Comparison of ENCODE assay signal across 9 mouse cellular contexts in genomic region chr6:82945750-82946149, GRCm38 (mm10). TPM values are rescaled to one million over a fixed set of nuclear protein-coding genes. Genes with fewer than 3 reads are reported as not detected.
DNase-seq lines count a peak whose midpoint lies in the region; ATAC-seq and TF ChIP-seq lines count a peak whose summit lies in the region.
"Had no signal": no experiment of that assay in that cellular context is flagged by ENCODE, and none has a peak within 500 bp of the region (broad histone marks: within the 10 kb centered on the region; RNA-seq: fewer than 3 reads in every experiment).

No protein-coding gene starts in this region.

- H3K36me3 ChIP-seq in forebrain, postnatal 0 days (ENCODE audit: insufficient read depth), result no peaks in the 10 kb centered on the region
- no peaks in the 10 kb centered on the region for H3K36me3 ChIP-seq in forebrain, embryonic 15.5 days
- H3K36me3 ChIP-seq in midbrain, embryonic 10.5 days, result no peaks in the 10 kb centered on the region
- no peaks in the 10 kb centered on the region for H3K36me3 ChIP-seq in midbrain, embryonic 15.5 days (replicated peaks)
- no peaks in the 10 kb centered on the region for H3K36me3 ChIP-seq in splenic B cell, adult 2 months (ENCODE audit: control insufficient read depth, insufficient read depth, low read length, poor library complexity, severe bottlenecking)
- H3K36me3 ChIP-seq in heart, embryonic 12.5 days, result no peaks in the 10 kb centered on the region
- H3K36me3 ChIP-seq: midbrain, embryonic 12.5 days had no signal

- no peak overlapping the region for H3K9ac ChIP-seq in forebrain, postnatal 0 days
- H3K9ac ChIP-seq in forebrain, embryonic 15.5 days (replicated peaks), result no peak overlapping the region
- H3K9ac ChIP-seq in midbrain, embryonic 15.5 days, result no peak overlapping the region
- H3K9ac ChIP-seq in heart, embryonic 12.5 days, result no peak overlapping the region
- H3K9ac ChIP-seq: midbrain, embryonic 12.5 days had no signal

- no peak overlapping the region for H3K27ac ChIP-seq in forebrain, postnatal 0 days (ENCODE audit: low read depth, low read length)
- no peak overlapping the region for H3K27ac ChIP-seq in forebrain, embryonic 15.5 days (replicated peaks)
- no peak overlapping the region for H3K27ac ChIP-seq in midbrain, embryonic 10.5 days (replicated peaks)
- no peak overlapping the region for H3K27ac ChIP-seq in midbrain, embryonic 15.5 days
- no peak overlapping the region for H3K27ac ChIP-seq in heart, embryonic 12.5 days (ENCODE audit: poor library complexity, severe bottlenecking)
- H3K27ac ChIP-seq: midbrain, embryonic 12.5 days had no signal

- H3K4me3 ChIP-seq in forebrain, postnatal 0 days (ENCODE audit: low read depth, low read length), result no peak overlapping the region
- H3K4me3 ChIP-seq in forebrain, embryonic 15.5 days, result no peak overlapping the region
- H3K4me3 ChIP-seq in midbrain, embryonic 10.5 days, result no peak overlapping the region
- no peak overlapping the region for H3K4me3 ChIP-seq in midbrain, embryonic 15.5 days
- H3K4me3 ChIP-seq in heart, embryonic 12.5 days, result no peak overlapping the region
- H3K4me3 ChIP-seq: midbrain, embryonic 12.5 days had no signal

- TF ChIP-seq POLR2A in brain, embryonic 14.5 days (IDR thresholded peaks at IDR 0.05; ENCODE audit: borderline replicate concordance, extremely low read depth, insufficient read depth, insufficient read length, poor library complexity, severe bottlenecking), result no peak

- no peaks in the 10 kb centered on the region for H3K4me1 ChIP-seq in forebrain, postnatal 0 days (ENCODE audit: insufficient read depth)
- H3K4me1 ChIP-seq in forebrain, embryonic 15.5 days, result no peaks in the 10 kb centered on the region
- no peaks in the 10 kb centered on the region for H3K4me1 ChIP-seq in midbrain, embryonic 10.5 days
- no peaks in the 10 kb centered on the region for H3K4me1 ChIP-seq in midbrain, embryonic 15.5 days
- no peaks in the 10 kb centered on the region for H3K4me1 ChIP-seq in heart, embryonic 12.5 days (replicated peaks)
- H3K4me1 ChIP-seq: midbrain, embryonic 12.5 days had no signal

- ATAC-seq in forebrain, postnatal 0 days, result no peak
- ATAC-seq in forebrain, embryonic 15.5 days (replicated peaks), result no peak
- ATAC-seq in midbrain, embryonic 15.5 days (replicated peaks), result no peak
- no peak for ATAC-seq in heart, embryonic 12.5 days (ENCODE audit: insufficient number of reproducible peaks, low FRiP score)
- no peak for ATAC-seq in megakaryocyte progenitor cell, adult 5-6 weeks (replicated peaks; ENCODE audit: poor library complexity)

- peak; percentile 58 for TF ChIP-seq CTCF in forebrain, postnatal 0 days (IDR thresholded peaks at IDR 0.05; ENCODE audit: low read depth)
- TF ChIP-seq CTCF in brain, embryonic 14.5 days (IDR thresholded peaks at IDR 0.05; ENCODE audit: borderline replicate concordance, extremely low read depth, insufficient read depth, insufficient read length), result peak; percentile 57

- WGBS in forebrain, postnatal 0 days, result 57% methylated on average over 6 of the region's 6 CpGs
- WGBS in forebrain, embryonic 15.5 days, result 54% methylated on average over 6 of the region's 6 CpGs
- 48% methylated on average over 6 of the region's 6 CpGs for WGBS in midbrain, embryonic 10.5 days
- 50% methylated on average over 6 of the region's 6 CpGs for WGBS in midbrain, embryonic 15.5 days
- 46% methylated on average over 6 of the region's 6 CpGs for WGBS in heart, embryonic 12.5 days

- H3K27me3 ChIP-seq in forebrain, postnatal 0 days (ENCODE audit: insufficient read depth, low read length), result no peaks in the 10 kb centered on the region
- H3K27me3 ChIP-seq in forebrain, embryonic 15.5 days, result no peaks in the 10 kb centered on the region
- H3K27me3 ChIP-seq in midbrain, embryonic 10.5 days (ENCODE audit: low read depth, poor library complexity, severe bottlenecking), result peaks cover 3% of the 10 kb centered on the region; the same call in 1 of the 2 replicates
- no peaks in the 10 kb centered on the region for H3K27me3 ChIP-seq in midbrain, embryonic 15.5 days (replicated peaks)
- no peaks in the 10 kb centered on the region for H3K27me3 ChIP-seq in splenic B cell, adult 2 months (ENCODE audit: control insufficient read depth, insufficient read depth, low read length, poor library complexity, severe bottlenecking)
- peaks cover 15% of the 10 kb centered on the region; the same call in 1 of the 2 replicates for H3K27me3 ChIP-seq in heart, embryonic 12.5 days (replicated peaks)
- H3K27me3 ChIP-seq: midbrain, embryonic 12.5 days had no signal

- H3K4me2 ChIP-seq in forebrain, postnatal 0 days (ENCODE audit: low read depth), result no peak overlapping the region
- H3K4me2 ChIP-seq in forebrain, embryonic 15.5 days (replicated peaks), result no peak overlapping the region
- H3K4me2 ChIP-seq in midbrain, embryonic 15.5 days, result no peak overlapping the region
- no peak overlapping the region for H3K4me2 ChIP-seq in heart, embryonic 12.5 days
- H3K4me2 ChIP-seq: midbrain, embryonic 12.5 days had no signal

- DNase-seq in forebrain, postnatal 0 days, result no peak
- peak; percentile 19 for DNase-seq in midbrain, embryonic 10.5 days (ENCODE audit: low spot score)
- DNase-seq in brain, embryonic 14.5 days (ENCODE audit: low read depth), result peak; percentile 32
- peak; percentile 13 for DNase-seq in splenic B cell, adult 2 months (ENCODE audit: low read depth, low spot score)

- H3K9me3 ChIP-seq in forebrain, postnatal 0 days (ENCODE audit: low read length), result no peaks in the 10 kb centered on the region
- H3K9me3 ChIP-seq in forebrain, embryonic 15.5 days, result no peaks in the 10 kb centered on the region
- no peaks in the 10 kb centered on the region for H3K9me3 ChIP-seq in midbrain, embryonic 10.5 days (replicated peaks)
- H3K9me3 ChIP-seq in midbrain, embryonic 15.5 days, result no peaks in the 10 kb centered on the region
- peaks cover 13% of the 10 kb centered on the region; the same call in 1 of the 2 replicates for H3K9me3 ChIP-seq in heart, embryonic 12.5 days (replicated peaks)
- H3K9me3 ChIP-seq: midbrain, embryonic 12.5 days had no signal

RNA-seq across cellular contexts. Expression of gene M1ap, which starts 1.0 kb away (rescaled TPM):
- 0.10 TPM in 1 of 2 replicates, not detected in the other for total RNA-seq in forebrain, postnatal 0 days (2014; rRNA removed)
- polyA plus RNA-seq in forebrain, postnatal 0 days (2015; fragmentation: Nextera tagmentation; extraction: Ambion mirVana), result 0.10 TPM in 1 of 2 replicates, not detected in the other
- not detected in 2 replicates for polyA plus RNA-seq in forebrain, embryonic 15.5 days (2015; fragmentation: Nextera tagmentation; extraction: Ambion mirVana)
- polyA plus RNA-seq in midbrain, embryonic 10.5 days (2016; fragmentation: Nextera tagmentation; extraction: Ambion mirVana), result 0.09 and 0.23 TPM in 2 replicates
- 0.22 TPM in 1 of 2 replicates, not detected in the other for polyA plus RNA-seq in midbrain, embryonic 15.5 days (2015; fragmentation: Nextera tagmentation; extraction: Ambion mirVana)
- 0.05 and 0.15 TPM in 2 replicates for polyA plus RNA-seq in brain, embryonic 14.5 days (2012; rRNA removed)
- 0.57 and 1.4 TPM in 2 replicates for polyA plus RNA-seq in heart, embryonic 12.5 days (2016; fragmentation: Nextera tagmentation; extraction: Ambion mirVana)
- total RNA-seq in megakaryocyte progenitor cell, adult 5-6 weeks (2015), result 5.0 and 8.0 TPM in 2 replicates
- 5.1 and 5.9 TPM in 2 replicates for total RNA-seq in megakaryocyte progenitor cell, adult 5-6 weeks (2017)

RNA-seq across cellular contexts. Expression of gene Sema4f, which starts 6.2 kb away (rescaled TPM):
- total RNA-seq in forebrain, postnatal 0 days (2014; rRNA removed), result 13.6 and 17.4 TPM in 2 replicates
- polyA plus RNA-seq in forebrain, postnatal 0 days (2015; fragmentation: Nextera tagmentation; extraction: Ambion mirVana), result 11.5 and 20.6 TPM in 2 replicates
- polyA plus RNA-seq in forebrain, embryonic 15.5 days (2015; fragmentation: Nextera tagmentation; extraction: Ambion mirVana), result 14.9 and 15.8 TPM in 2 replicates
- polyA plus RNA-seq in midbrain, embryonic 10.5 days (2016; fragmentation: Nextera tagmentation; extraction: Ambion mirVana), result 2.0 and 2.4 TPM in 2 replicates
- polyA plus RNA-seq in midbrain, embryonic 15.5 days (2015; fragmentation: Nextera tagmentation; extraction: Ambion mirVana), result 20.3 and 21.7 TPM in 2 replicates
- 21.3 and 23.9 TPM in 2 replicates for polyA plus RNA-seq in brain, embryonic 14.5 days (2012; rRNA removed)
- polyA plus RNA-seq in heart, embryonic 12.5 days (2016; fragmentation: Nextera tagmentation; extraction: Ambion mirVana), result 0.26 and 0.37 TPM in 2 replicates
- total RNA-seq in megakaryocyte progenitor cell, adult 5-6 weeks (2015), result 0.15 and 0.27 TPM in 2 replicates
- 0.04 and 0.17 TPM in 2 replicates for total RNA-seq in megakaryocyte progenitor cell, adult 5-6 weeks (2017)
